Mouse (Mus musculus): ENCODE data around the gene Cln6.

DNA sequence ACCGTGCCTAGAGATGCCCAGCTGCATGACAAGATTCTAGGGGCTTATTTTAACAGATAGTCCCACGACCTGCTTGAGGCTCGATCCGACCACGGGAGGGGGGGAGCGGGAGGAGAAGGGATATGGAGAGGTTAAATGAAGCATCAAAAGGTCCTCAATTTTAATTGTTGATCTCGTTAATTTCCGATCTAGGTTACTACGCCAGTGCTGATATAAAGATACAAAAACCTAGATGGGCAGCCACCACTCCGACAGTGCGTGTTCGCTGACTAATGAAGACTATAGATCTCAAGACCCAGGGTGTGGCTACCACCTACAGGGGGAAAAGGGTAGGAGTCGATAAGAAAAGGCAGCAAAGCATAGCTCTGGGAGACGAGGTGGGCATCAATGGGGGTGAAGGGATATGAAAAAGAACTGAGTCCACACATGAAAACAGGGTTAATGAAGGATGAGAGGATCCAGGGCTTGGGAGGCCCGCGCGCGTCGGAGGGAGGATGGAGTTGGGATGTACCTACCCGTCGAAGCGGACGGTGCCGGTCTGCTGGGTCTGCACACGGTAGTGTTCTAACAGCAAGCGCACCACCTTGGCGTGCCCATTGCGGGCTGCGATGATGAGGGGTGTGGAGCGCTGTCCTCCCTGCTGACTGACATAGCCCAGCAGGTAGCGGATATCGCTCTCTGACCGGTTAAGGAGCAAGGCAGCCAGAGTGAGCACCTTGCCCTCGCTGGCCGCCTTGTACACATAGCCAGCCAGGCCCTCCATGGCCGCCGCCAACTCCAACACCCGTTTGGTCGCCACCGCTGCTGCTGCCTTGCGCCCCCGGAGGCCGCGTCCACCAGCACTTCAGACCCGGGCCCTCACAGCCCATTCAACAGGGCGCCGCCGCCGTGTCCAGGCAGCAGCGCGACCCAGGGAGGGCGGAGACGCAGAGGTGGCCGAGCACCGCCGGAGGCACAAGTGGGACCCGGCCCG, 27.8 kb upstream of the Cln6 start:
- no peak for TF ChIP-seq POLR2A (IDR thresholded peaks at IDR 0.05; ENCODE audit: insufficient read depth, low read depth, low read length)
- TF ChIP-seq CTCF (IDR thresholded peaks at IDR 0.05; ENCODE audit: insufficient read depth, low read depth, low read length): no peak

All from olfactory bulb, adult 2 months (tissue).